Mouse (Mus musculus) right cerebral cortex, postnatal 10 days (tissue): ENCODE results near the gene Erf.

Experiments used
- DNase-seq, 2 experiments: peaks; one replicate each; pipeline ENCODE4 v3.0.0; 2021; ENCODE audit warnings: low spot score in 2 of 2

Erf gene

GRCm38 (mm10) chr7:25250141-25250972, at the start of gene Erf:
Gene Erf (minus strand): TSS chr7:25250761.
- DNase-seq = peak; percentile 96 to 97

DNA sequence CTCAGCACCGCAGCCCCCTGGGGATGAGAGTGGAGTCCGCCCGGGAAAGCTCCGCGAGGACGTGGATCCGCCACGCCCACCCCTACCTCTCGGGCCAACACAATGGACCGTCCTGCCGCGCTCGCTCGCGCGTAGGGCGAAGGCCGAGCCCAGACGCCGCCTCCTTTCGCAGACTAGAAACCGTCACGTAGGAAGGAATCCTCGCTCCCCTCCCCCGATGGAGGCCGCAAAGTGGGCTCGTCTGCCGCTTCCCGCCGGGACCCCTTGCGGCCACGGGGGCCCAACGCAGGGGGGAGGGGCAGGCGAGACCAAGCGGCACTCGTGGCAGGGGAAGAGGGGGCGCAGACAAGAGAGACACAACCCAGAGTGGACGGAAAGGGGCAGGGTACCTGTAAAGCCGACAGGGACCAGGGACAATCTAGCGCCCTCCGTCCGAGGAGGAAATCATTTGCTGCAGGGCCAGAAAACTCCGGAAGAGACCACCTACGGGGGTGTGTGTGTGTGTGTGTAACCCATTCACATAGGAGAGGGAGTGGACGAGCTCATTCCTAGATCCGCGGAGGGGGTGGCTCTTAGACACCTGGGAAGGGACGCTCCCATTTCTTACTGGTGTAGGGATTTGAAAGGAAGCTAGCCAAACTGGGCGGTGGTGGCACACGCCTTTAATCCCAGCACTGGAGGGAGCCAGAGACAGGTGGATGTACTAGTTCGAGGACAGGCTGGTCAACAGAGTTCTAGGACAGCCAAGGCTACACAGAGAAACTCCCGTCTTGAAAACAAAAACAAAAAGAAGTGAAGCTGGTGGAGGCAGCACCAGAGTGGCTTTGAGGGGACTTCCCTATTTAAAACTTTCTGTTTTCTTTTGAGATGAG, 47.1 kb upstream of the Erf start, which contains the start of gene Pafah1b3:
TSS of gene Pafah1b3 (minus strand) at position 533 of the 872 bp plus-strand sequence.
- DNase-seq = peak; percentile 91 to 93

GRCm38 (mm10) chr7:25296945-25297453, 46.4 kb upstream of the Erf start:
- no peak for DNase-seq

DNA sequence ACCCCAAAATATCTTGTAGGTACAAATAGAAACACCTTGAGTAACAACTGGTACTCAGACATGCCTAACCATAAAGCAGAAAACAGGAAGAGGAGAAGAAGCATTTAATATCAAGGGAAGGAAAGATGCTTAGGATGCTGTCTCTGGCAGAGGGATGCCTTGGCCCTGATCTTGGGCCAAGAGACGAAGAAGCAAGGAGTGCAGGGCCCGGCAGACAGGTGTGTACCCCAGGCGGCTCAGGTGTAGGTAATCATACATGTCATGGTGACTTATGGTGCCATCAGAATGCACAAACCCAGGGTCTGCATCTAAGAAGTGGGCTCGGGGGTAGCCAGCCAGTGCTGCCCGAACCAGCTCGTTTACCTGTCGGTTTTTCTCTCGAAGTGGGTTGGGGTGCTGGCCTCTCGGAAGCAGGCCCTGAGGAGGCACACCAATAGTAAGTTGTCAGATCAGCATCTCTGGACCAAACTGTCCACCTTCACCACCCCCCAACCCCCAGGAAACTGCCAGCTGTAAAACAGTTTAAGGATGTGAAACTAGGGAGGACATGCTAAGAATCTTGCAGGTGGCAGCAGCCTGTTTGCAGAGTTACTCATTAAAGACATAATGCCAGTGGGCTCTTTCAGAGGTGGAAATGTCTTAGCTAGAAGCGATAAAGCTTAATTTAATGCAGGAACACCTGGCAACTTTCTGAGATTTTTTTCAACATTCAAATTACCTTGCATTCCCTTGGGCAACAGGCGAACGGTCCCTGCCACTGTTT, 44.6 kb upstream of the Erf start:
- no peak for DNase-seq

DNA sequence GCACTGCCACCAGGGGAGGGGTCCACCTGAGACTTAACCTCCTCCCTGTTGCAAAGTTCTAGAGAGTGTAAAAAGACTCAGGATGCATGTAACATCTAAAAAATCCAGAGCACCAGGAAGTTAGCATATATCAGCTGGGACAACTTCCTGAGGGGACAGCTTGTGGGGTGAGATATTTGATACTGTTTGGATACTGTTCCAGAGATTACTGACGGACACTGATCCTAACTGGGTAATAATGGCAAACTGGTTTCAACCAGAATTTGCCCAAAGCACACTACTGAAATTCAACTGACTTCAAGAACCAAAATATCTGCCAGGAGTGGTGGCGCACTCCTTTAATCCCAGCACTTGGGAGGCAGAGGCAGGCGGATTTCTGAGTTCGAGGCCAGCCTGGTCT, 43.9 kb upstream of the Erf start:
- DNase-seq = no peak

- peak in 1 of 2 experiments; percentile 23 for DNase-seq
Measured at GRCm38 (mm10) chr7:25293191-25293739, 42.7 kb upstream of the Erf start.

DNA sequence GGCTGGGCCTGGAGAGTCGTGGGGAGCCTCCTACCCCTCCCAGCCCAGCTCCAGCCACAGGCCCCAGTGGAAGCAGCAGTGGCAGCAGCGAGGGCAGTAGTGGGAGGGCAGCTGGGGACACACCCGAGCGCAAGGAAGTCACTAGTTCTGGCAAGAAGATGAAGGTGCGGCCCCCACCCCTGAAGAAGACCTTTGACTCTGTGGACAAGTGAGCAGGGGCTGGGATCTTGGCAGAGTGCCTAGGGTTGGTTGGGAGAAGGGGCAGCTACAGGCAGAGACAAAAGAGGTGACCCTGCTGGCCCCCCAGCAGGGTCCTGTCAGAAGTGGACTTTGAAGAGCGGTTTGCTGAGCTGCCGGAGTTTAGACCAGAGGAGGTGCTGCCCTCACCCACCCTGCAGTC, 41.5 kb upstream of the Erf start:
- DNase-seq = peak; percentile 40 to 43

DNA sequence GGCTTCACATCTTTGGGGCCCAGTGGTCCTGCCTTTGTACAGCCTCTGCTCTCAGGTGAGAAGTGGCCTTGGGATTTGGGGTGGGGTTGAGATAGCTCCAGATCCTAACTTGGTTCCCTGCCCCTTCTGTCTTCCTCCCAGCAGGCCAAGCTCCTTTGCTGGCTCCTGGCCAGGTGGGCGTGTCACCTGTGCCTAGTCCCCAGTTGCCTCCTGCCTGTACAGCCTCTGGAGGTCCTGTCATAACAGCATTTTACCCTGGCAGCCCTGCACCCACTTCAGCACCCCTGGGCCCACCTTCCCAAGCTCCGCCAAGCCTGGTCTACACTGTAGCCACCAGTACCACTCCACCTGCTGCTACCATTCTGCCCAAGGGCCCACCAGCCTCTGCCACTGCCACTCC, 40.4 kb upstream of the Erf start:
- DNase-seq = peak; percentile 56 to 60

DNA sequence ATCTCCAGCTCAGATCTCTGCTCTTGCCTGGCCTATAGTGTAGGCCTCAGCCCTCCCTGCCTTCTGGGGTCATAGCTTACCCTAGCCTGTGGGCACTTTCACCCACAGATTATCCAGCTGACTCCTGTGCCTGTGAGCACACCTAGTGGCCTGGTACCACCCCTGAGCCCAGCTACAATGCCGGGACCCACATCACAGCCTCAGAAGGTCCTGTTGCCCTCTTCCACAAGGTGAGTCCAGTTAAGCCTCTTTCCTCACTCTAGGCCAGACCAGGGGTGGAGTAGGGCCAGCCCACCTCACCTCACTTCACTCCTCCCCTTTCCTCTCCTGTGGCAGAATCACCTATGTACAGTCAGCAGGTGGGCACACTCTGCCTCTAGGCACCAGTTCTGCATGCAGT, 39.9 kb upstream of the Erf start:
- DNase-seq = peak in 1 of 2 experiments; percentile 21

- no peak for DNase-seq
Measured at GRCm38 (mm10) chr7:25289925-25290324, 39.4 kb upstream of the Erf start.

DNA sequence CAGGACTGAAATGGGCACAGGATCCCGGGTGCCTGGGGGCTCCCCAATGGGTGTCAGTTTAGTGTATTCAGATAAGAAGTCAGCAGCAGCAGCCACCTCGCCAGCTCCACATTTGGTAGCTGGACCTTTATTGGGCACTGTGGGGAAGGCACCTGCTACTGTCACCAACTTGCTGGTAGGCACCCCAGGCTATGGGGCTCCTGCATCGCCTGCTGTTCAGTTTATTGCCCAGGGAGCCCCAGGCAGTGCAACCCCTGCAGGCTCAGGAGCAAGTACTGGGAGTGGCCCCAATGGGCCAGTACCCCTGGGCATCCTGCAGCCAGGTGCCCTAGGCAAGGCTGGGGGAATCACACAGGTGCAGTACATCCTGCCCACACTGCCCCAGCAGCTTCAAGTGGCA, 38.2 kb upstream of the Erf start:
- no peak for DNase-seq

DNA sequence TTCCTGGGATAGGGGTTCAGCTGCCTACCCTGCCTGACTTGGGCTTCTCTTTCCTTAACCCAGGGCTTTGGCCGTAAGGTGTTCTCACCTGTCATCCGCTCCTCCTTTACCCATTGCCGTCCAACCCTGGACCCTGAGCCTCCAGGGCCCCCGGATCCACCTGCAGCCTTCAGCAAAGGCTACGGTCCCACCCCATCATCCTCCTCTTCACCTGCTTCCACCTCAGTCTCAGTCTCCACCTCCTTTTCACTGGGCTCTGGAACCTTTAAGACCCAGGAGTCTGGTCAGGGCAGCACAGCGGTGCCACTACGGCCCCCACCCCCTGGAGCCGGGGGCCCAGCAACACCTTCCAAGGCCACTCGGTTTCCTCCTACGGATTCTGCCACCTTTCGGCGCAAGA, 37.5 kb upstream of the Erf start:
- no peak for DNase-seq

DNA sequence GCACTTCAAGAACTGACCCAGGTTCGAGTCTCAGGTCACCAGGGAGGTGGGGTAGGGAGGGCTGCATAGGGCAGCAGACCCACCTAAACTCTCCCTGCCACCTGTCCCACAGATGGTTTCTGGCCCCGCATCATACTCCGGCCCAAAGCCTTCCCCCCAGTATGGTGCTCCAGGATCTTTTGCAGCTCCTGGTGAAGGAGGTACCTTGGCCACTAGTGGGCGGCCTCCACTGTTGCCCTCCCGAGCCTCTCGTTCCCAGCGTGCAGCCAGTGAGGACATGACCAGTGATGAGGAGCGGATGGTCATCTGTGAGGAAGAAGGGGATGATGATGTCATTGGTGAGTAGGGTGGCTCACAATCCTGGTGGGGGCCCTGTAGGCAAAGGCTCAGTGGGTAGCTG, 36.4 kb upstream of the Erf start:
- DNase-seq = no peak

DNA sequence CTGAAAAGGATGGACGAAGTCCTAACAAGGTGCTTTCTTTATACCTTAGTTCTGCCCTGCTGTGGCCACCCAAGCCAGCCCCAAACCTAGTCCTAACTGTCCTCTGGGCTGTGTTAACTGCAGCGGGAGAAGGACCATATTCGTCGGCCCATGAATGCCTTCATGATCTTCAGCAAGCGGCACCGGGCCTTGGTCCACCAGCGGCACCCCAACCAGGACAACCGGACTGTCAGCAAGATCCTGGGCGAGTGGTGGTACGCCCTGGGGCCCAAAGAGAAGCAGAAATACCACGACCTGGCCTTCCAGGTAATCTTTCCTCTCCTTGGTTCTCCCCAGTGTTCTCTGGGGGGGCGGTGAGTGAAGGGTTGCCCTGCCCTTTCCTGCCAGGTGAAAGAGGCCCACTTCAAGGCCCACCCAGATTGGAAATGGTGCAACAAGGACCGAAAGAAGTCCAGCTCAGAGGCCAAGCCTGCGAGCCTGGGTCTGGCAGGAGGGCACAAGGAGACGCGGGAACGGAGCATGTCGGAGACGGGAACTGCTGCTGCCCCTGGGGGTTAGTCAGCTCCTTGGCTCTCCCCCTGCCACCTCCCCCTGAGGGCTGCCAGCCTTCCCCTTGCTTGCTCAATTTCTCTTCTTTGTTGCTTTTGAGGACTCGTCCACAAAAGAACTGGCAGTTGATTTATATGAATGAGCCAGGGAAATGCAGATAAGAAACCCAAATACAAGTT, 35.1 kb upstream of the Erf start:
- DNase-seq = no peak

DNA sequence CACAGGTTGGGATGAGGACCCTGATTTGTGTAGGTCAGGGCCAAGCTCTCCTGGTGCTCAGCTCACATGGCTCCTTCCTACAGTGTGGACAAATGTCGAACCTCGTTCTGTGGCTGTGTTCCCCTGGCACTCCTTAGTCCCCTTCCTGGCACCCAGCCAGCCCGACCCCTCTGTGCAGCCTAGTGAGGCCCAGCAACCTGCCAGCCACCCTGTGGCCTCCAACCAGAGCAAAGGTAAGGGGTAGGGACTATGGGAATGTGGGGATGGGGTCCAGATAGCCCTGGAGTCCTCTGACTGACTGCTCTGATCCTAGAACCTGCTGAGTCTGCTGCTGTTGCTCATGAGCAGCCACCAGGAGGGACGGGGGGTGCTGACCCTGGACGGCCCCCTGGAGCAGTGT, 34.2 kb upstream of the Erf start:
- peak in 1 of 2 experiments; percentile 64 for DNase-seq

- DNase-seq = peak in 1 of 2 experiments; percentile 23
Measured at GRCm38 (mm10) chr7:25284171-25284570, 33.6 kb upstream of the Erf start.

DNA sequence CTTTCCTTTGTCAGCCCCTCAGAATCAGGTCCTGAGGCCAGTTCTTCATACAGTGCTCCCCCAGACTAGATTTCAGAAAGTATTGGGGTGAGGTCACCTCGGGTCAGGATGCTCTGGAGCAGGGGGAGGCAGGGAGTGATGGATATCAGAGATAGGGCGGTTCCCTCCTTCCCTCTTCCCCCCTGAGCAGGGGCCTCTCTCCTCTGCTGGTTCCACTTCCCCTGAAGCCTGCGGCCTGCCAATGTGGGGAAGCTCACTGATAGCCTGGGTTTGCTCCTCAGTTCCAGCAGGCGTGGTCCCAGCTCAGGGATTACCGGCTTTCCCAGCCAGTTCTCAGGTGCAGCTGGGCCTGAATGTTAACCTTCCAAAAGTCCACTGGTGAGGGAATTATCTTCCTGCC, 33.1 kb upstream of the Erf start:
- peak in 1 of 2 experiments; percentile 26 for DNase-seq

- peak; percentile 61 to 73 for DNase-seq
Measured at GRCm38 (mm10) chr7:25282731-25283211, 32.2 kb upstream of the Erf start.

- DNase-seq = peak; percentile 98
Measured at GRCm38 (mm10) chr7:25281734-25282601, 31.4 kb upstream of the Erf start.
